Mouse (Mus musculus) adrenal gland (tissue): ENCODE data around the gene Pgls.

ENCODE experiments used
- intact Hi-C: fragments of 180-260 bp; cut with DNase I; formaldehyde crosslinking; loops from one replicate; pipeline ENCODE4 v1.15.1; 2025
- microRNA-seq, 2 experiments: library from miRNA; unstranded; fragments of <30 nt; microRNA quantifications; one replicate each; pipeline ENCODE4; 2019

Pgls gene

DNA sequence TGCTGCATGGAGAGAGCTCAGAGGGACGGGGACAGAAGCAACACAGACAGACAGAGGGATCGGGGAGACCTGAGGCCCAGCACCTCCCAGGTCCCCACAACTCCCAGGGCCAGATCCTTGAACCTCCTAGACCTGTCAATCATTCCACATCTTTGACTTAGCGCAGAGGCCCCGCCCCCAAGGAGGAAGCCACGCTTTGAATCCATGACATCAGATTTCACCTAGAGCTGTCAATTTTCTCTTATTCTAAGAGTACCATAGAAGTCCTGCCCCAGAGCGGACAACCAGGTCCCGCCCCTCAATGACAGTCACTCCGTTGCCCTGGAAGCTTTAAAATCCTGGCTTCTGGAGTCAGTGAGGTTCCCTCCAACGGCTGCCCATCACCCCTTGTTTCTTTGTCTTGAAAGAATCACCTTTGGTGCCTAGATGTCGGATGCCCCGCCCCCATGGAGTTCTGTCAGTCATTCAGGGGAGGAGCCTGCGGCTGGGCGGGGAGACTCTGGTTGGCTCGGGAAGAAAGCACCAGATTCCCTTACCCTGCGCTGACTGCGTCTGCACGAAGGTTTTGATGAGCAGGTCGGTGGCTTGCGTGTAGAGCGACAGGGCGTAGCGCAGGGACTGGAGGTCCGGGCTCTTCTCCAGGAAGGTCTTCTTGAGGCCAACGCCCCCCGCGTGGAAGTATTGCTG, 42.1 kb downstream of the Pgls start:
- intact Hi-C loops, result no loop called here

DNA sequence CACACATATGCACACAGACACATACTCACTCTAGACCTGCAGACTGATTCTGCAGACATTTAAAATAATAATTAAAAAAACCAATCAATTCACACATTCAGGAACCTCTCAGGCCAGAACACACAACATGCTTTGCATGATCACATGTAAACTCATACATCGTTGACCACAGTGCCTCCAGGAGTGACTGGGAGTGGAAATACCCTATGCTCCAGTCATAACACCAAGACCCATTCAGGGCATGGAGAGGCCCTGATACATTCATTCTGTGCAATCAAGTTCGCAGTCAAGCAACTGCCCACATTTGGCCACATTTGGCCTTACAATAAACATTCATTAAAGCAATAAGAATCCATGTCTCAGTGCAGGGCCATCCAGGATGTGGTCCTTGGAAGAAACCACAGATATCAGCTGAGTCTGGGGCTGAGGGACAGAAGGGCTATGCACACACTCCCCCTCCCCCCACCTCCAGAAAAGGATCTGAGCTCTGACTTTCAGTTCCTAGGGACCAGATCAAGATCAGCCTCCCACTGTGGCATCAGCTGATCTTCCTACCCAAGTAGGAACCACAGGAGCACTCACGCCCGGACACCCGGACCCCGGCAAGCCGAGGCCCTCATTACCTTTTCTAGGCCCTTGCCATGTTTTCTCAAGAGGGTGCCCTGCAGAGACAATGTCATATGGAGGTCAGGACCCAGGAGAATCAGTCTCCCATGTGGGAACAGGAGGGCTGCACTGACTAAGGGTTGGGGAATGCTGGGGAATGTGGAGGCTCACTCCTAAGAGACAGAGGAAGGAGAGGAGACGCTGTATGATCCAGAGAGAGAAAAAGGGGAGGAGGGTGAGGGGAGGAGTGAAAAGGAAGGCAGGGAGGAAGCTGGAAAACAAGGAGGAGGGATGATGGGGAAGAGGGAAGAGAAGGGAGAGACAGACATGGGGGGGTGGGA, 45.4 kb downstream of the Pgls start:
- intact Hi-C loops, result no loop called here

DNA sequence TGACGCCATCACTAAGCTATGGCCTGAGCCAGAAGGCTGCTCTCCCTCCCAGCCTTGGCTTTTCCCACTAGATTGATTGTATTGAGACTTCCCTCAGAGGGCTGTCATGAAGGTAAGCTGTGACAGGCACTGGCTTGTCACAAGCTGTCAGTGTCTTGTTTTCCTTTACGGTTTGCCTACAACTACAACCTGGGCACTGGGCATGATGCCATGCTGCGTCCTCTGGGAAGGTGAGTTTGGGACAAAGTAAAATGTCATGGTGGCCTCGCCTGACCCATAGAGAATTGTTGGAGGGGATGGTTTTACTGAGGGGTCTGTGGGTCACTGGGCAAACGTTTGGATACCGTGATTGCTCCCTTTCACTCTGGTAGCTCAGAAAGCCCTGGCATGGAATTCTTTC, 46.3 kb downstream of the Pgls start:
- intact Hi-C loops, result no loop called here

DNA sequence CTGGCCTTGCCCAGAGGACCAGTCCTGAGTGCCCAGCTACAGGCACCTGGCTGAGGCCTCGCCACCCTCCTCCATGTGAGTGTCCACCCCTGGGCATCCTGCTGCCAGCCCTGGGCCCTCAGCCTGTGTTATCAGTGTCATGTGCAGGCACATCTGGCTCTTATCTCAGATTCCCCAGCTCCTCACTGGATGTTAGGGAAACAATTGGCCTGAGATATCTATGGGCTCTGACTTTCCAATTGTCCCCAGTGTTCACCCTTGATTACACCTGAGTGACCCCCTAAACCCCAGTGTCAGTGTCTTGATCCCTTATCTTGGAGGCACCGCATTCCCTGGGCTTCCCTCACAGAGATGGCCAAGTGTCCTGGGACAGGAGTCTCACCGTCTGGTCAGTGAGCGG, 47.3 kb downstream of the Pgls start:
- intact Hi-C loops, result no loop called here

DNA sequence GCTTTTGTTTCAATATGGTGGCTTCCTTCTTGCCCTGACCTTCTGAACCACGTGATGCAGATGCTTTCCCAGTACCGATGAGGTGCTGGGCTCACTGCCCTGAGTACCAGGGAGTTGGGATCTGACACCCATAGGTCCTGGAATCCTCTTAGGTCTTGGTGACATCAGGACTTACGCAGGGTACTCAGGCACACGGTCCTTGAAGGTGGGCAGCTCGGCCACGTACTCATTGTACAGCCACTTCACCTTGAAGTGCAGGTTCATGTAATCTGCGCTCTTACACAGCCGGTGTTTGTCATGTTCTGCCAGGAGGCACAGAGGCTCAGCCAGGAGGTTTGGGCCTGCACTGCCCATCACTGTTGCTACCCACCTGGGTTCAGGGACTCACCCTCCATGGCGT, 53.5 kb downstream of the Pgls start:
- intact Hi-C loops, result no loop called here

Small RNA genes lying within 50 kb of the gene (microRNA-seq; reads per million reads assigned to microRNA genes)
- gene Mir6769b, result 0.69 to 1.1 reads per million in 2 experiments
